Mouse (Mus musculus) layer of hippocampus, postnatal 36 days (tissue): ENCODE data around the gene Pde4c. TPM values are rescaled to one million over a fixed set of nuclear protein-coding genes. Genes with fewer than 3 reads are reported as not detected.

Experiments
- DNase-seq, 2 experiments: peaks; one replicate each; pipeline ENCODE4 v3.0.0; 2022
- total RNA-seq, 2 experiments: library from RNA; stranded (reverse); gene quantifications; 2 replicates each; pipeline ENCODE4 v1.2.3; 2021

Gene Pde4c
- total RNA-seq, 2 experiments from 2014 or later = 1.5 to 2.4 TPM

DNA sequence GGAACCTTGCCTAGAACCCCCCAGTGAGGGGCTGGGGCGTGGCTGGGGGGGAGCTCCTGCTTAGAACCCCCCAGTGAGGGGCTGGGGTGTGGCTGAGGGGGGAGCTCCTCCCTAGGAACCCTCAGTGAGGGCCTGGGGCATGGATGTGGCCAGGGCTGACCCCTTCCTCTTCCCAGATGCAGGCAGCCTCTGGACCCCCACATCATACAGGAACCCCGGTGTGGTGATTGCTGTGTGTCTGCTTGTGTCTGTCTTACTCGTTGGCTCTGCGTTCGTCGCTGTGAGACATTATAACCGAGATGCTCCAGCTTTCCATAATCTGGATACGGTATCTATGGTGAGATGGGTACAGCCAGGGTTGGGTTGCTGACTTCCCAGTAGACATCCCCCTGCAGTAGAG, 1.9 kb upstream of the Pde4c start:
- no peak for DNase-seq

GRCm38 (mm10) chr8:70724216-70724615, 696 bp downstream of the Pde4c start:
- DNase-seq = no peak

- no peak for DNase-seq
Observed at GRCm38 (mm10) chr8:70725792-70726447, 2.4 kb downstream of the Pde4c start.

DNA sequence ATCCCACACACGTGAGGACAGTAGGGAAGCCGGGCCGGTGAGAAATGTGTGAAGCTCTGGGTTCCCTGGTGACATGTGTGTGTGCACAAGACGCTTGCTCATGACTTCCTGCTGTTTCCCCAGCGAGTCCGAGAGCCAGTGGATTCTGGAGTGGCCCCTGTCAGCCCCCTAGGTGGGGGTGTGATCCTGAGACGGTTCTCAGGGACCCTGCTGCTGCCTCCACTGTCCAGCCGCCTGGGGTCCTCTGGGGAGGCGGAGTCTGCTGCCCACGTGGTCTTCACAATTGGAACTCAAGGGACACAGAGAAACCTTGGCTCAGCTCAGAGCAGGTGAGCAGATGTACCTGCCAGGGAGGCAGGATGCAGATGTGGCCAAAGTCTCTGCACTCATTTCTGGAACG, 3.2 kb downstream of the Pde4c start:
- no peak for DNase-seq

GRCm38 (mm10) chr8:70729808-70730475, 6.4 kb downstream of the Pde4c start:
- DNase-seq = no peak

DNA sequence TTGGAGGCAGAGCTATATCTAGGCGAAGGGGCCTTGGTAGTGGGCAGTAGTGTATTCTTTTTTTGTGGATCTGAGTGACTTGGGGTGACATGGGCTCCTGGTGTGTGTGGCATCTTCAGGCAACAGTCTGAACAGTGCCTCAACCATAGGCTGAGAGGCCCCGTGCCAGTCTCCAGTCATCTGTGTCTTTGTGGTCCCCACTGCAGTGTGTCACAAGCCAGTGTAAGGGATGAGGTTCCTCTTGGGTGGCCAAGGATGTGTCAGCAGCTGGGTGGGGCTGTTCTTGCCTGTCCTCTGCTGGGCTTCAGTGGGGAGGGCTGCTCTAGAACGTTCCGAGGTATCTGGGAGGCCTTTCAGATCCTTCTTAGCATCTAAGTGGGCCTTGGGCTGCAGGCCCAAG, 7.4 kb downstream of the Pde4c start:
- DNase-seq = no peak

DNA sequence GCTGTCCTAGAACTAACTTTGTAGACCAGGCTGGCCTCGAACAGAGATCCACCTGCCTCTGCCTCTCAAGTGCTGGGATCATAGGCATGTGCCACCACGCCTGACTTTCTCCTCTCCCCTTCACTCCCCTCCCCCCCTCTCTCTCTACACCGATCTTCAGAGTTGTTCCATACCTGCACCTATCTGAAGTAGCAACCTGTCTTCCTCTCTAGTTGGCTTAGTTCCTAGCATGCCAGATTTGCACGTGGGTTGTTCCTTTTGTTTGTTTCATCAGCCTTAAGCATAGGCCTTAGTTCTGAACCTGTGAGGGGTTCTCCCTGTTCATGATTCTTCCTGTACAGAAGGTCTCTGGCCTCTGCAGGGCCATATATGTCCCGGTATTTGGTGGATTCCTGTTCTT, 14.2 kb downstream of the Pde4c start:
- no peak for DNase-seq

- no peak for DNase-seq
Observed at GRCm38 (mm10) chr8:70738211-70738610, 14.7 kb downstream of the Pde4c start.

- no peak for DNase-seq
Observed at GRCm38 (mm10) chr8:70741661-70742060, 18.1 kb downstream of the Pde4c start.

DNA sequence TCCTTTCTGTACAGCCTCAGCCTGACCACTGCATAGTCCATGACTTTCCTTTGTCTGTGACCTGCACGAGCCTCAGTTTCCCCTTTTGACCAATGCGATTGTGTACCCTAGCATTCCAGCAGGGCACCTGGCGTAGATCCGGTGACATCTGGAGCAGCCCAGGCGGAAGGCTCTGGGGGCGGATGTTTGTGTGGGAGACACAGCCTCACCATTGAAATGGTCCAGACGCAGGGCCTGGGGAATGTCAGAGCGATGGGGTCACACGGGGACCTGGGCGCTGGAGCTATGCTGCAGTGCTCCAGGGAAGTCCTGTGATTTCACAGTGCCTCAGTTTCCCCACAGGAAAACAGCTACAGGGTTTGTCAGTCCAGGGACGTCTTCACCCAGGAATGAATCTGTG, 18.7 kb downstream of the Pde4c start:
- no peak for DNase-seq

DNA sequence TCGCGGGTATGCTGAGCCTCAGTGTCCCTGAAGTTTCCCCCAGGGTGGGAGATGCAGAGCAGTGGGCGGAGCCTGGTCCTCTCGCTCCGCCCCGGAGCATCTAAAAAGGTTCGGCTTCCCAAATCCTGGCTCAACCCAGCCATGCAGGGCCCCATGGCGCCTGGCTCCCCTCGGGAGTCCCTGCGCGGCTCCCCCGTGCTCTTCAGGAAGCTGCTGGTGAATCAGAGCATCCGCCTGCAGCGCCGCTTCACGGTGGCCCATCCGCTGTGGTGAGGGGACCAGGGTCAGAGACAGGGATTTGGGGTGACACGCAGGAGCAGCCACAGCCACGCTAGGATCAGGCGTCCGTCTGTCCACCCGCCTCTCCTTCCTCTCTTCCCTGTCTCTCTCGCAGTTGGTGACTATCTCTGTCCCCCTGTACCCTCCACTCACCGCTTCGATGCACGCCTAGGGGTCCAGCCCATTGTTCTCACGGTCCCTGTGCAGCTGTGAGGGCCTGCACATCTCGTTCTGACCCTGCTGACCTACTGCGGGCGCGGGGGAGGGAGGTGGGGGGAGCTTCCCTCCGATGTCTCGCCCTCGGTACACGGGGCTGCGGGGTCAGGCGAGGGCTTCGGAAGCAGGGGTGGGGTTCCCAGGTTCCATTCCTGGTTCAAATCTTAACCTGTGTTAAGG, 19.6 kb downstream of the Pde4c start:
- no peak for DNase-seq

DNA sequence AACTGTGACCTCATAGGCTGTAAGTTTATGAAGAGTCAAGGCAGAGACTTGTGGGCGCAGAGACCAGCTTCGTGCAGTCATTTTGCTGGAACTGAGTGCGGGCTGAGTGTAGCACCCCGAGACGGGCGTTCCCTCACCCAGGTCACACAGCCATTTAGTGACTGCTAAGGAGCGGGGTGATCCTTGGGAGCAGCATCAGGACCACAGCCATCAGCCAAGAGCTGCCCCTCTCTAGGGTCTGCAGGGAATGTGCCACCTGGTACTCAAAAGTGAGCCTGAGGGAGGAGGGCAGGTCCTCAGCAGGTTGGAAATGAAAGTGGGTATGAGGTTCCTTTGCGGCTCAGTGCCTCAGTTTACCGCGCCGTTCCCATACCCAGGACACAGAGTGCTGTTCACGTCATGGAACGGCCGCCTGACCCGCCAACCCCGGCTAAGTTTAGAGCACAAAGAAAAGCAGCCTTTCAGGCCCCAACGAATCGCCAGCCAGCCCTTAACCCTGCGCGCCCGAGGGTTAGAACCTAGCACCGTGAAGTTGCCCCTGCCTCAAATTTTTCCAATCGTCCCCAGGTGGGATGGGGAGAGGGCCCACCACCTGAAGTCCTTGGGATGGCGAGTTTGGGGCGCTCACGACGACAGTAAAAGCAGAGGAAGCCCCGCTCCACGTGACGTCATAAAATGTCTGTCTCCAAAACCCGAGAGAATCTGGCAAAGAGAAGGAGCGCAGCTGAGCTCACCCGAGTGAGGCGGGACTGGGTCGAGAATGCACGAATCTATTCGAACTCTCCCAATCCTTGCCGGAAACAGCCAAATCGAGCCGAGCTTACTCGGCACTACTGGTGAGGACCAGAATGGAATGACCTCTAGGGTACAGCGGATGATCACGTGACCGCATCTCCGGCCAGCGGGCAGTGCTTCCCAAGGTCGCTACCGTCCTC, 20.4 kb downstream of the Pde4c start:
- no peak for DNase-seq

DNA sequence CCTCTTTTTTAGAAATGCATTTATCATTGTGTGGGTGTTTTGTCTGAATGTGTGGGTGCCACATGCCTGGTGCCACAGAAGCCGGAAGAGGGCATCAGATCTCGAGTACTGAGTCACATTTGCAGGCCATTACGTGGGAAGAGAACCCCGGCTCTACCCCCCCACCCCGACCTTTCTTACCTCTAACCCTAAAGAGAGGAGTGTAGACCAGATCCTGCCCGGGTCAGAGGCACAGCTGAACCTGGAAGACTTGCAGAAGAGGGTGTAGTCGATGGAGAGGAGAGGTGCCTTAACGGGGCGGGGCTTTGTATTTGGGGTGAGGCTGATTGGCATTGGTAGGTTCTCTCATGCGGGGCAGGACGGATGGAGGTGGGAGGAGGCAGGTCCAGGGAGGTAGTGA, 21.3 kb downstream of the Pde4c start:
- DNase-seq = no peak

DNA sequence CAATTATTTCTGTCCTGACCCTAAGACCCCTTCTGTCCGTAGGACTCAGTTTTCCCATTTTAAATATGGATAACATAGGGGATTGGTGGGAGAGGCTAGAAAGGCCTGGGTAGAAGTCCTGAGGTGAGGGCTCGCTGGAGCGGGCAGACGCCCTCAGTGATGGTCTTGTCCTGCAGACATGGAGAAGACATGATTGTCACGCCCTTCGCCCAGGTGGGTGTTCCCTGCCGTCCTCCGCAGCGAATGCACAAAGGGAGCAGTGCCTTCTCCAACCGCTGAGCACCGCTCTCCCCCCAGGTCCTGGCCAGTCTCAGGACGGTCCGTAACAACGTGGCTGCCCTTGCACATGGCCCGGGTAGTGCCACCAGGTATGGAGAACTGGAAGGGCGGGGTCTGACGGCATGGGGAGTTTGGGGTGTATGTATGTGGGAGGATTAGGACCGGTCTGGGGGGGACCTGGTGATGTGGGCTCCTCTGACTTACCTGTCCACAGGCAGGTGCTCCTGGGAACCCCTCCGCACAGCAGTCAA, 22.2 kb downstream of the Pde4c start:
- DNase-seq = no peak

DNA sequence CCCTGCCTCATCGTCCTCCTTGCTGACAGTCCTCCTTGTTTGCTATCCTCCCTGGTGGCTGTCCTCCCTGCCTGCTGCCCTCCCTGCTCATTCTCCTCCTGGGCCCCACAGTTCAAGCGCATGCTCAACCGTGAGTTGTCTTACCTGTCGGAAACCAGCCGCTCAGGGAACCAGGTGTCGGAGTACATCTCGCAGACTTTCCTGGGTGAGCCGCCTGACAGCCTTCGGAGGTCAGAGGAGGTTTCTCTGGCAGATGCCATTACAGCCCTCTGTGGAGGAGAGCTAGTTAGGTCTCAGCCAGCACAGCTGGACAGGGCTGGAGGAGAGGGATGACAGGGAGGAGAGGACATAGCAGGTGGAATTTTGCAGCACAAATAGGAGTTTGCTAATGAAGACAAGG, 23.2 kb downstream of the Pde4c start:
- DNase-seq = no peak

DNA sequence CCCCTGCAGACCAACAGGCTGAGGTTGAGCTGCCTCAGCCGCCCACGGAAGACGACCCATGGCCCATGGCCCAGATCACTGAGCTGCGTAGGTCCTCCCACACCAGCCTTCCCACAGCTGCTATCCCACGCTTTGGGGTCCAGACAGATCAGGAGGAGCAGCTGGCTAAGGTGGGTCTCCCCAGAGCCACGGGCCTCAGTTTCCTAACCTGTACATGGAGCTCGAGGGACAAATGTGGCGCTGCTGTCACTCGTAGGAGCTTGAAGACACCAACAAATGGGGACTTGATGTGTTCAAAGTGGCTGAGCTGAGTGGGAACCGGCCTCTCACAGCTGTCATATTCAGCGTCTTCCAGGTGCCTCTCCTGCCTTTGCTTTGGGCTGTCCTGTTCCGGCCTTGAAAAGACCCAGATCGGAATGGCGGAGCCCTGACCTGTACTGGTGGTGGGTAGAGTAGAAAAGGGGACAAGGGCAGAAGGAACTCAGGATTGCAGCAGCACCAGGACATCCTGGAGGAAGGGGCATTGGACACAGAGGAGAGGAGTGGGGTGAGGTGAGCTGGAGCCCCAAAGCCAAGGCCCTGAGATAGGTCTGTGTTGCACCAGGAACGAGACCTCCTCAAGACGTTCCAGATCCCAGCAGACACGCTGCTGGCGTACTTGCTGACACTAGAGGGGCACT, 23.8 kb downstream of the Pde4c start:
- DNase-seq = no peak

DNA sequence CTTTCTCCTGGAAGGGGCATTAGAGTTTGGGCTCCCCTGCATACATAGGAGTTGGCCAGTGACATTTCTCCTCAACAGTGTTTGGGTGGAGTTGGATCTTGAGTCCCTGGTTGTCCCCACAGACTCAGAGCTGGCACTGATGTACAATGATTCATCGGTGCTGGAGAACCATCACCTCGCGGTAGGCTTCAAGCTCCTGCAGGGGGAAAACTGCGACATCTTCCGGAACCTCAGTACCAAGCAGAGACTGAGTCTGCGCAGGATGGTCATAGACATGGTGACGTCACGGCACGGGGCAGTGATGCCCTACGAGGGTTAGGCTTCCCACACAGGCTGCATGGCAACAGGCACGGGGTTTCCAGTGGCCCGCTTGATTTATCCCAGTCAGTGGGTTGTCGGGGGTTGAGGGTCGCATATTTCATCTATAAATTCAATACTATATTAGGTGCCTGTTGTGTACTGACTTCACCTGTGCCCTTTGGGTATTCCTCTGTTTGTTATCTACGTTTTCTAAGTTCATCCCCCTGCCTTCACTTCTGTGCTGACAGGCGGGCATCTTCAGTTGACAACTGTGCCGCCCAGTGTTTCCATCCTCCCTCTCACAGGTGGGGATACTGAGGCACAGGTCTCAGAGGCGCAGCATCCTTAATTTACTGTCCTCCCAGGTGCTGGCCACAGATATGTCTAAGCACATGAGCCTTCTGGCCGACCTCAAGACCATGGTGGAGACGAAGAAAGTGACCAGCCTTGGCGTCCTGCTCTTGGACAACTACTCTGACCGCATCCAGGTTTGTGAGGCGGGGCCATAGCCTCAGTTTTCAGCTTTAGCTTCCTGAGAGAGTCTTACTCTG, 25.0 kb downstream of the Pde4c start:
- no peak for DNase-seq

- DNase-seq = no peak
Observed at GRCm38 (mm10) chr8:70749097-70749674, 25.7 kb downstream of the Pde4c start.

GRCm38 (mm10) chr8:70750128-70750680, 26.7 kb downstream of the Pde4c start:
- DNase-seq = no peak
